Mouse (Mus musculus): ENCODE data around the gene Tssk1.

The Tssk1 gene

GRCm38 (mm10) chr16:17896091-17896490 lies 2.1 kb downstream of the Tssk1 start:
- DNase-seq (ENCODE audit: low read depth, low spot score): no peak

GRCm38 (mm10) chr16:17898462-17898861 lies 4.4 kb downstream of the Tssk1 start, which contains the start of the genes Dgcr2 and Tssk2:
Gene Dgcr2 (minus strand): TSS chr16:17898562.
Gene Tssk2 (plus strand): TSS chr16:17898637.
- DNase-seq (ENCODE audit: low read depth, low spot score): no peak

- peak; percentile 97 for DNase-seq (ENCODE audit: low read depth, low spot score)
These were observed 17.1 kb downstream of the Tssk1 start, which contains the start of gene Ess2 for GRCm38 (mm10) chr16:17911052-17911595. Gene Ess2 (minus strand): TSS chr16:17911348.

- peak; percentile 13 for DNase-seq (ENCODE audit: low read depth, low spot score)
These were observed 20.6 kb downstream of the Tssk1 start, which contains the start of gene Gsc2 for GRCm38 (mm10) chr16:17914307-17915249. Gene Gsc2 (minus strand): TSS chr16:17915059.

GRCm38 (mm10) chr16:17920586-17920985 lies 26.6 kb downstream of the Tssk1 start:
- no peak for DNase-seq (ENCODE audit: low read depth, low spot score)

GRCm38 (mm10) chr16:17921325-17922162 lies 27.5 kb downstream of the Tssk1 start:
- peak; percentile 99 for DNase-seq (ENCODE audit: low read depth, low spot score)

- DNase-seq (ENCODE audit: low read depth, low spot score): no peak
These were observed 28.1 kb downstream of the Tssk1 start for GRCm38 (mm10) chr16:17922163-17922538.

GRCm38 (mm10) chr16:17927351-17928082 lies 33.5 kb downstream of the Tssk1 start:
- no peak for DNase-seq (ENCODE audit: low read depth, low spot score)

- DNase-seq (ENCODE audit: low read depth, low spot score): peak; percentile 65
These were observed 34.1 kb downstream of the Tssk1 start, which contains the start of gene Slc25a1 for GRCm38 (mm10) chr16:17928087-17928580. Gene Slc25a1 (minus strand): TSS chr16:17928219.

GRCm38 (mm10) chr16:17928627-17929104 lies 34.6 kb downstream of the Tssk1 start:
- peak; percentile 79 for DNase-seq (ENCODE audit: low read depth, low spot score)

GRCm38 (mm10) chr16:17929211-17929610 lies 35.2 kb downstream of the Tssk1 start:
- DNase-seq (ENCODE audit: low read depth, low spot score): no peak

GRCm38 (mm10) chr16:17929631-17930030 lies 35.6 kb downstream of the Tssk1 start:
- no peak for DNase-seq (ENCODE audit: low read depth, low spot score)

- no peak for DNase-seq (ENCODE audit: low read depth, low spot score)
These were observed 38.0 kb downstream of the Tssk1 start for GRCm38 (mm10) chr16:17931906-17932460.

- no peak for DNase-seq (ENCODE audit: low read depth, low spot score)
These were observed 39.8 kb downstream of the Tssk1 start for GRCm38 (mm10) chr16:17933594-17934444.

- no peak for DNase-seq (ENCODE audit: low read depth, low spot score)
These were observed 40.5 kb downstream of the Tssk1 start for GRCm38 (mm10) chr16:17934445-17934910.

GRCm38 (mm10) chr16:17936776-17937175 lies 42.8 kb downstream of the Tssk1 start:
- no peak for DNase-seq (ENCODE audit: low read depth, low spot score)

- DNase-seq (ENCODE audit: low read depth, low spot score): no peak
These were observed 44.2 kb downstream of the Tssk1 start for GRCm38 (mm10) chr16:17938187-17938586.

- DNase-seq (ENCODE audit: low read depth, low spot score): peak; percentile 67
These were observed 44.8 kb downstream of the Tssk1 start for GRCm38 (mm10) chr16:17938821-17939220.

GRCm38 (mm10) chr16:17939255-17939751 lies 45.3 kb downstream of the Tssk1 start:
- DNase-seq (ENCODE audit: low read depth, low spot score): no peak

Measured in forelimb bud, embryonic 11.5 days (tissue).